Mouse (Mus musculus) embryo, embryonic 11.5 days (tissue): ENCODE measurements around the gene Zbtb12.
"Not testable (repeated sequence)": the region's sequence is repeated elsewhere in the genome, so short reads cannot be mapped to it uniquely, and the experiment has no call there.

Source experiments
- DNase-seq: peaks from one replicate; pipeline ENCODE4 v3.0.0-alpha.2; 2012; ENCODE audit warnings: low read depth, low spot score

Zbtb12 gene

DNA sequence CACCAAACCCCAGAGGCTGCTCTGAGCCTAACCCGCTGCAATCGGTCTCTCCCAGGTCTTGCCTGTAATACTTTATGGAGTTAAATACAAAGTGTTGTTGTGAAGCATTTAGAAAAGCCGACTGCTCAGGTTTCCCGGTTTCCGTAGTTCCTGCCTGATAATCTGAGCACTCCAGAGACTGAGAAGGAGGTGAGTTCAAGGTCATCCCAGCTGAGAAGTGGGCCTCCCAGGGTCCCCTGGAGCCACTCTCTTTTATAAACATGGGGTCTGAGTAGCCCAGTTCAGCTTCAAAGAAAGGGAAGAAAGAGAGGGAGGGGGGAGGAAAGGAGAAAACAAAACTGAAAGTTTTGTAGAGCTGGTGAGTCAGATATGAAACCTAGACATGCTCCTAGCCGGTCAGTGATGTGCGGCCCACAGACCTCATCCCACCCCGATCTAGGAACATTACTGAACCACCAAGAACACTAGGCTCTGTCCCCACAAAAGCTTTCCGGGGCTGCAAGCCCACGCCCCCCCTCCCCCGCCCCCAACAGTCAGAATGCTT lies at the start of gene Zbtb12:
TSS of gene Zbtb12 (plus strand) at position 148 of the 544 bp plus-strand sequence.
- no peak for DNase-seq

DNA sequence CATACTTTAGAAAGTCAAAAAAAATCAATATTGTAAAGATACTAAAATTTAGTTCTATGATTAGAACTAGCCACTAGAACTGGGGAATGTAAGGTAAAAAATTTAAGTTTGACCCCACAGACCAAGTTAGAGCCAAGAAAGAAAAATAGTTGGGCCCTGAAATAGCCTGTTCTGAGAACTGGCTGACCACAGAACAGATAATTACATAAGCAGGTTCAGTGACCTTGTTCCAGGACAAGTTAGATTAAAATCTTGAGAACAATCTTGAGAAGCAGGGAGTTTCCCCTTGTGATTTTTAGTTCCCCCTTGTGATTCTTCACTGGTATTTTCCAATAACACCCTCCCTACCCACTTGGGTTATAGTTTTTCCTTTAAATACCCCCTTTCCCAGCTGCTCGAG lies 48.5 kb upstream of the Zbtb12 start:
- DNase-seq, result not testable (repeated sequence)

DNA sequence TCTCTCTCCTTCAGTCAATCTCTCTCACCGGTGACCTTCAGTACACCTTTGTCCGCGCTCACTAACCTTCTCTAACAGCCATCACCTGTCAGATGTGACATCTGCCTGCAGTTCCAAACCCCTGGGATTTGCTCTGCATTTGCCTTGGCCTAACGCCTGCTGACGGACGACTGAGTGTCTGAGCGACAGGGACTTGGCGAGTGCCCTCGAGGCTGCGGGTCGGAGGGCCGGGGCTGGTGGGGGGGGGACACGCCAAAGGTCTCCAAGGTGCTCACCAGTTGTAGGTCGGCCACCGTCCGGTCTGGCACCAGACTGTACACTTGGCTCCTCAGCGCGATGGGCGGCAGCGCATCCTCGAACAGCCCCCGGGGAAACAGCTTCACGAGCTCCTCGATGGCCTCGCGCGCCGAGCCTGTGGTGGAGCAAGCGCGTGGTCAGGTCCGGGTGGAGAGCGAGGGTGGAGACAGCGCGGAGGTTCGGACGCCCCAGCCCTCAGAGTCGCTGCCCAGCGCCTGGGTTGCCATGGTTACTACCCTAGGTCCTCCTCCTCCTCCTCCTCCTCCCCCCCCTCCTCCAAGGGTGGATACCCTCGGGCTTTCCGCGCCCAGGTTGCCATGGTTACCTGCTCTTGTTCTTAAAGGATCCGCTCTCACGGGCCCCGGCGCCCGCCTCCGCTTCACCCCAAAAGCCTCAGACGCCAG lies 43.0 kb upstream of the Zbtb12 start:
- no peak for DNase-seq

DNA sequence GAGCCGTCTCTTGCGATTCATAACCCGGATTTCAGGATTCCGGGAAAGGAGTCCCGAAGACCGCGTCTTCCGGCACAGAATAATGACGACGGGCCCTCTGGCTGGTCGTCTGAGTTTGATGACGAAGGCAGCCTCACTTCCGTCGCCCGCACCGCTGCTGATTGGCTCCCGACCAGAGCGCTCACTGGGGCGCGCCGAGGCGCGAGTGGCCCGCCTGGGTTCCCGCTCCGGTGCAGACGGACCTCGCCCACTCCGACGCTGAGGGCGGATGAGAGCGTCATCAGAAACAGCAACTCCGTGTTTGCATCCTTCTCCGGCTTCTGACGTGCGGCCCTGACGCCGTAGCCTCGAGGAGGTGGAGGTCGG lies 42.4 kb upstream of the Zbtb12 start, which contains the start of the genes Stk19 and Dxo:
TSS of gene Stk19 (minus strand) at position 90 of the 366 bp plus-strand sequence.
TSS of gene Dxo (plus strand) at position 164 of the 366 bp plus-strand sequence.
- peak; percentile 96 for DNase-seq

DNA sequence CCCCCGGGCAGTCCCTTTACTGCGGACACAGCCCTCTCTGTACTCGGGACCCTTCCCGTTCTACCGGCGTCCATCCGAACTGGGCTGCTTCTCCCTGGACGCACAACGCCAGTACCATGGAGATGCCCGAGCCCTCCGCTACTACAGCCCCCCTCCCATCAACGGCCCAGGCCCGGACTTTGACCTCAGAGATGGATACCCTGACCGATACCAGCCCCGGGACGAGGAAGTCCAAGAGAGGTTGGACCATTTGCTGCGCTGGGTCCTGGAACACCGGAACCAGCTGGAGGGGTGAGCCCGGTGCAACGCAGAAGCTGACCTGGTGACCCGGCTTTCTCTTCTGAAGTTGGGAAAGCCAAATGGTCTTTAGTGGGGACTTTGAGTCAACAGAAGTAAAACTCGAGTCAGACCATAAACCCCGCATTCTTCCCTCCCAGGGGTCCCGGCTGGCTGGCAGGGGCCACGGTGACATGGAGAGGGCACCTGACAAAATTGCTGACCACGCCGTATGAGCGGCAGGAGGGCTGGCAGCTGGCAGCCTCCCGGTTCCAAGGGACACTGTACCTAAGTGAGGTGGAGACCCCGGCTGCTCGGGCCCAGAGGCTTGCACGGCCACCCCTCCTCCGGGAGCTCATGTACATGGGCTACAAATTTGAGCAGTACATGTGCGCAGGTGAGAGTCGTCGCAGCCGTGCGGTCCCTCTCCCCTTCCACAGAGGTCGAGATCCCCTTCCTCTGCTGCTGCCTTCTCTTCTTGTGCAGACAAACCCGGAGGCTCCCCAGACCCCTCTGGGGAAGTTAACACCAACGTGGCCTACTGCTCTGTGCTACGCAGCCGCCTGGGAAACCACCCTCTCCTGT lies 41.6 kb upstream of the Zbtb12 start:
- DNase-seq, result no peak

DNA sequence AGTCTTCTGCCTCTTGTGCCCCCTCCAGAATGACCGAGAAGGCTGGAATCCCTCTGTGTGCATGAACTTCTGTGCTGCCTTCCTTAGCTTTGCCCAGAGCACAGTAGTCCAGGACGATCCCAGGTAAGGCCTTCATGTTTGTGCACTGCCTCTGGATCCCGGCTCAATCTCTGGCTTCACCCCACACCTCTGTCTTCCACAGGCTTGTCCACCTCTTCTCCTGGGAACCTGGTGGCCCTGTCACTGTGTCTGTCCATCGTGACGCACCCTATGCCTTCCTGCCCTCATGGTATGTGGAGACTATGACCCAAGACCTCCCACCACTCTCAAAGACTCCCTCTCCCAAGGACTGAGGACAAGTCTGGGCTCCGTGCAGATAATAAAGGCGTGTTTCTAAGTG lies 40.5 kb upstream of the Zbtb12 start:
- DNase-seq, result no peak

DNA sequence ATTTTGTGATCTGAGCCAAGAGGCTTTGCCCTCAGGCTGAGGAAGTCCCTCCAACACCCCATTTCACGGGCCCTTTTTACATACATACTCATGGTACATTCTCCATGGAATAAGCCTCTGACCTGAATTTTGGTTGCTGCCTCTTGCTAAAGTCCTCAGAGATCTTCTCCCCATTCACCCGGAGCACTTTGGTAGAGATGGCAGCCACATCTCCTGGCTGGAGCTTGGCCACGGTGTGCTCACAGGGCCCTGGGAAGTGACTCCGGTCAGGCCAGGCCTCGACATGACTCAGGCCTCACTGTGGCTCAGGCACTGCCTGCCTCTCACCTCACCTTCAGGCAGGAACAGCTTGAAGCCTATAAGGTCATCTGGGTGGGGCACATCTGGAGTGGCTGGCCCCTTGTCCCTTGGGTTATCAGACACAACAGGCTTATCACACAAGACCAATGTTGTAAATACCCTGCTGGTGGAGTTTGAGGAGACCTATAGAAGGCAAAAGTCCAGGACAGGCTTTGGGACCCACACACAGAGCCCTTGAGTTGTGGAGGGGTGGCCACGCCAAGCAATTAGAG lies 38.5 kb upstream of the Zbtb12 start:
- no peak for DNase-seq

DNA sequence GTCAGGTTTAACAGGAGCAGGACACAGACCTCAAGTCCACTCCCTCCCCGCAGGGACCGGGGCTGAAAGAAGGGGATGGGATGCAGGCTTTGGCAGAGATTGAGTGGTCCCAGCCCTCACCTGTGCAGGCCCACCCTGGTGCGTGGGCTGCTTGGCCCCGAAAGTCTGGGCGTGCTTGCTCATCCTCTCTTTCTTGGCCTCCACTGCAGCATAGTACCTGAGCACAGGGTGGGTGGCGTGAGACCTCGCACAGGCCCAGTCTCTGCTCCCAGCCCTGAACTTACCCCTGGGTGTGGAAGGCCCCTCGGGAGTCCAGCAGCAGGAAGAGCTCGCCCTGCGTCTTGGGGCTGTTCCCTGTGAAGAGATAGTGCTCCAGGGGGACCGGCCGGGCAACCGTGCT lies 34.4 kb upstream of the Zbtb12 start:
- no peak for DNase-seq

DNA sequence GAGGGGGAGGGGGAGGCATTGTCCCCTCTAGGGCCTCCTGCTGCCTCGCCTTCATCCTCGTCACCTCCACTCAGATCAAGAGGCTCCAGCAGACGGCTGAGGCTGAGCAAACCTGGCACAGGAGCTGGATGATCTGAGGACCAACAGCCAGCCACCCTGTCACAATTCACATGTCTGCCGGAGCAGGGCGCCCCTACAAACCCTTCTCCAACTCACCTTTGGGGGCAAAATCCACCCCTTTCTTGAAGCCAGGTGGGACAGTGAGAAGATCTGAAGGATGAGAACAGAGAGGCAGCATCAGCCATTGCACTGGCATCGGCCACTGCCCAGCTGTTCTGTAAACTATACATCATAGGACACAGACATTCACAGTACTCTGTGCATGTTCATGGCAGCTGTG lies 32.1 kb upstream of the Zbtb12 start:
- no peak for DNase-seq

DNA sequence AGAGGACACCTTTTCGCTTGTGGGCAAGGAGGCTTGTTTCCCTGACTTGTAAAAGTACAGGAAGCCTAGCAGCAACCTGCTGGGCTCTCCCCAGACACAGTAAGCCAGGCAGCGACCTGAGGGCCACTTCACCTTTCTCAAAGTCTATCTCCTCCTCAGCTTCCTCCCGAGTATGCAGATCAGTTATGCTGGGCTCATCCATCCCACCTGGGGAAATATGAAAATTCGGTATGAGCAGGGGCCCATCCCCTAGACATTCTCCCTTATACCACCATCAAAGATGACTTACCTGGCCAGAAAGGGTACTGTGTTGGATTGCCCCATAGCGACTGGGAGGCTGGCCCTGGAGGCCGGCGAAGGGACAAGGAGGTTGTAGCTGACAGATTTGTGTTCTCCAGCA lies 31.7 kb upstream of the Zbtb12 start:
- no peak for DNase-seq

DNA sequence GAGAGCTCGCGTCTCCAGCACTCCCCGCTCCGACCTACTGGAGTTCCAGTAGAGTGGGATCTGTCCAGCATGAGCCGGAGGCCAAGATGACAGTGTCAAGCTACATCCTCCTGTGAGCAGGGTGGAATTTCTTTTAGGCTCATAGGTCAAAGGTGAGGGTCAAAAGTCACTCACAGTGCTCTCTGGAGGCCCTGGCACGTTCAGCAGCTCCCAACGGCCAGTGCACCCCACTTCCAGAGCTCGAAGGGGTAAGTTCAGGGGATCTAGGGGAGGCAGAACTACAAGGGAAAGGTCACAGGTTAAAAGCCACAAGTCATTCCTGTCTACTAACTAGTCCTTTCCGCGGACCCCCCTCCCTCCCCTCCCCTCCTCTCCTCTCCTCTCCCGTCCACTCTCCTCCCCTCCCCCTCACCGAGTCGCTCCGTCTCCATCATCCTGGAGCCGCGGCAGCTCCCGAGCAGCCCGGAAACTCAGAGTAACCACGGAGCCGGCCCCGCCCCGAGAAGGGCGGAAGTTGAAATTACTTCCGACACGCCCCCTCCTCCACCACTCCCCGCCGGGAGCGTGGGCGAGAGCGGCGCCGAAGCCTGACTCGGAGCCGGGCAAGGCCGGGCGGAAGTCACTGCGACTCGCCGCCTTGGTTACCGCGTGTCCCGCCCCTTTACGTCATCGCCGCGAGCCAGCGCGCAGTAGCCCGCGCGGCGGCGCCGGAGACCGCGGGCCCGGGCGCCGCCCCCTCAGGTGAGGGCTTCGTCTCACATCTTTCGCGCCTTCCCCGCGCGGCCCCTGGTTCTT lies 29.4 kb upstream of the Zbtb12 start, which contains the start of the genes Skiv2l and Nelfe:
TSS of gene Skiv2l (minus strand) at position 489 of the 795 bp plus-strand sequence.
TSS of gene Nelfe (plus strand) at position 670 of the 795 bp plus-strand sequence.
- DNase-seq, result peak; percentile 98

DNA sequence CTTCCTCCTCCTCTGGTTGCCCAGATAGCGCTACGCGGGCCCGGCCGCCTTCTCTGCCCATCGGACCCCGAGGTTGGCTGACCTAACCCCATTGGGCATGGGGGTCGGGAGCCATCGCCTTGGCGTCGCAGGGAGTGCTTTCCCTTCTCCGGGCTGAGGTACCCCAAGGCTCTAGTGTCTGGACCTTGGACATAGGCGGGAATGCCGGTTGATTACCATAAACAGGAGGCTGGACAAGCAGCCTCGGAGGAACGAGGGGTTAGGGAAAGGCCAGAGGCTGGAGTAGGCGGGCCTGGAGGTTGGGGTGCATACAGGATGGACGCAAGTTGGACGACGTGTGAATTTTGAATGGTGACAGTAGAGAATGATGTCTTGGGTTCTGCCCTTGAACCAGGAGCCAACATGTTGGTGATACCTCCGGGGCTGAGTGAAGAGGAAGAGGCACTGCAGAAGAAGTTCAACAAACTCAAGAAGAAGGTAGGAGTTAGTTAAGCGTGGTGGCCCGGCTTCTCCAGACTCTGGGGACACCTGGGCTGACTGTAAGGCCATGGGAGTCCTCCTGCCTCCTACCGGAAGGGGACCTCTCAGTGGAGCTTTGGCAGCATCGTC lies 28.7 kb upstream of the Zbtb12 start:
- no peak for DNase-seq

DNA sequence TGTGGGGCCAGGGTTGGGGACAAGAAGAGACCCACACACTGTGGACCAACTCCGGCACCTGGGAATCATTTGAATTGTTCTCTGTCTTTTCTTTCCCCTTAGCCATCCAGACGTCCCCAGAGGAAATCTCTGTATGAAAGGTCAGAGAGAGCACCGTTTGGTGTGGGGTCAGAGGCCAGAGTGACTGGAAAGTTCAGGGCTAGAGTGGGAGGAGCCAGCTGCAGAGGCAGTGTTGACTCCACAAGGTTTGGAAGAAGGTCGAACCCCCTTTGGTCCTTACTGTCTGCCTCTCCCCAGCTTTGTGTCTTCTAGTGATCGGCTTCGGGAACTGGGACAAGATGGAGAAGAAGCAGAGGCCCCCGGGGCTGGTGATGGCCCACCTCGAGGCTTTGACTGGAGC lies 25.8 kb upstream of the Zbtb12 start:
- no peak for DNase-seq

DNA sequence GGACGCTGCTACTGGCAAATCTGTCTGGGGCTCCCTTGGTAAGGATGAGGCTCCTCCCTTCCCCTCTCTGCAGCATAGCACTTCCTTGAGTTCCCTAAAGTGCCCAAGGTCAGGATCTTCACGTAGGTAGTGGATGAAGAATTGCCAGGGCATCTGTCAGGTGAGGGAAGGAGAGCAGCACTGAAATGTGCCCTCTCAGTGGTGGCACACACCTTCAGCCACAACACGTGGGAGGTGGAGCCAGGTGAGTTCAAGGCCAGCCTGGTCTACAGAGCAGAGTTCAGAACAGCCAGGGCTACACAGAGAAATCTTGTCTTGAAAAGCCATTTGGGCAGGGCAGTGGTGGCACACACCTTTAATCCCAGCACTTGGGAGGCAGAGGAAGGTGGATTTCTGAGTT lies 24.5 kb upstream of the Zbtb12 start:
- no peak for DNase-seq

DNA sequence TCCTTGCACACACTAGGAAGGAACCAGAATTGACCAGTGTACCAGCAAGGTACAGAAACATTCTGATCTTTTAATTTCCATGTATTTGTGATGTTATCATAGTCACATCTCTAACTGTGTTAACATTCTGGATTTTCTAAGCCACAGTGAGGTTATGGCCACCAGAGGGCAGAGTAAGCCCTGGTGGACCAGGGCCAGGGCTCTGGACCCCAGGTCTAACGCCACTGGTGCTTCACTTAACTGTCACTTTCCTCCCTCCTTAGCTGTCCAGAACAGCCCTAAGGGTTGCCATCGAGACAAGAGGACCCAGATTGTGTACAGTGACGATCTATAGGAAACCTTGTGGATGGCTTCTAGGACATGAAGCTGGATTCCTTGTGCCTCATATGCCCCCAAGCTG lies 23.5 kb upstream of the Zbtb12 start:
- DNase-seq, result peak; percentile 39

DNA sequence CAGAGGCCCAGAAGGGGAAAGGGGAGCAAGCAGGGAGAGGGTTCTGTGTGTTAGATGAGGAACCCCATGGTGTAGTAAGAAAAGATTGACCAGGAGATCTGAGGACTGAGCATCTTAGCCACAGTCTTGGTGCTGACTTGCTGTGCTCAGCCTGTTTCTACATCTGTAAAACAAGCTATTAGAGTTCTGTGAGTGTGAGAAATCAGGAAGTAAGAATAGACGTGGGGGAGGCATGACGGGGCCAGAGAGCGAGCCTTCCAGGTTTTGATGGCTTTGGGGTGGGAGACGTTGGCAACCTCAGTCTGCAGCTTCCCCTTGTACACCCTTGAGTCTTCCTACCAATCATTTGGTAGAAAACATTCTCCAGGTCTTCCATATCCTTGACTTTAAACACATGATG lies 20.6 kb upstream of the Zbtb12 start:
- no peak for DNase-seq

DNA sequence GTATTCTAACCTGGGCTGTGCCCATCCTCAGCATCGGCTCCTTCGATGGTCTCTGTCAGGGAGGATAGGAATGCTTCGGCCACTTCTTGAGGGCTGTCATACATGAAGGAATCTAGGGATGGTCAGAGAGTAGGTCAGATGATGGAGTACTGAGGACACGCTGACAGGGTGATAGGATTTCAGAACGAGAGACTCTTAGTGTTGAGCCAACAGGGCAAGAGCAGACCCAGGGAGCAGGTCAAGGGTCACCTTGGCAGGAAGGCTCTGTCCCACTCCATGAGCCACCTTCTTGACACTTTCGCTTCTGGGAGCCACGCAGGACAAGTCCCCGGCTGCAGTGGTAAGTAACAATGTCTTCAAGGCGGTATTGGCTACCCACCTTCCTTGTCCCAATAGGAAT lies 18.8 kb upstream of the Zbtb12 start:
- no peak for DNase-seq

DNA sequence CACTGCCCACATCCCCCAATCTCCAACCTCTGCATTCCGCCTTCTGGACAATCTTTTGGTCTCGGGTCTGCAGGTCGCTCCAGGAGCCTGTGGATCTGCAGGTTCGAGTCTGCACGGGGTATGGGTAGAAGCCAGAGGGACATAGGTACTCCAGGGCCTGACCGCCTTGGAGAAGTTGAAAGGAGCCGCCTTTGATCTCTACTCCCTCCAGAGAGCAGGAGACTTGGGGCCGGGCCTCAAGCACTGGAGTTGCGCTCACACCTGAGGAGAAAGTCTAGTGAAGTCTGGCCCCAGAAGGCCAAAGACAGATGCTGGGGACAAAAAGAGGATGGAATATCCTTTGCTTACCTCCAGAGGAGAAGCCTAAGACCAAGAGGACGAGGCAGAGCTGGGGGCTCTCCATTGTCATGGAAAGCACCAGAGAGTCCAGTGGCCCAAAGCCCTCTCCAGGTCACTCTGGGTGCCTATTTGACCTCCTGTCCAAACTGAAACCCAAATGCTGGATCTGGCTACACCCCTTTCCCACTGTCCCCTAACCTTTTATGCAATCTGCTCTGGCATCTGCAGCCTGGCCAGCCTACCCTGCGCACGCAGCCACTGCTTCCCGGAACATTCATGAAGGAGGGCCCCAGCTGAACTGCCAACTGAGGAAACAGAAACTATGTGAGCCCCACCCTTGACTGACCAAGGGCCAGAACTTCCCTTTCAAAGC lies 17.4 kb upstream of the Zbtb12 start:
- DNase-seq, result no peak

DNA sequence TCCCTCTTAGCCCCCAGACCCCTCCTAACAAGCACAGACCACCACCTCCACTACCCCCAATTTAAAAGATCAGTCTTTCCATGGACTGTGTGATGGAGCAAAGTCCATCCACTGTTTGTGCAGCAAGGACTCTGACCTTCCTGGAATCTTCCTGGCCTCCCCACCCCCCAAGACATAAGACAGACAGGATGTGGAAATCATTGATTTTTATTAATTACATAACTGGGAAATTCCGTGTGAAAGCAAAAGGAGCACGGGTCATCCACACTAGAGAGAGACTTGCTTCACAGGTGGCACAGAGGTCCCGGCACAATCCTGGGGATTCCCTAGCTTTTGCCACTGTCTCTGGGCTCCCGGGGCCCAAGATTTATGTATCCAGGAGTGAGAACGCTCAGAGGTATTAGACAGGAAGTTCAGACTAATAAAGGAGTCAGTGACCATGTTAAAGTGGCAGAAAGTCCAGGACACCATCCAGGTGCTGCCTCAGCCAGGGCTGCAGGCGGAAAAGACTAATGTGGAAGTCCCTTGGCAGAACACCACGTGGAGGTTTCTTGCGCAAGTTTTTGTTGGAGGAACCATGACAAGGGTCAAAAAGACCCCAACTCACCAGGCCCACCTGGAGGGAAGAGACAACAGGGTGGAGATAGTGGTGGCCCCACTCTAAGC lies 16.7 kb upstream of the Zbtb12 start, which contains the start of gene Cfb:
TSS of gene Cfb (minus strand) at position 103 of the 666 bp plus-strand sequence.
- no peak for DNase-seq

DNA sequence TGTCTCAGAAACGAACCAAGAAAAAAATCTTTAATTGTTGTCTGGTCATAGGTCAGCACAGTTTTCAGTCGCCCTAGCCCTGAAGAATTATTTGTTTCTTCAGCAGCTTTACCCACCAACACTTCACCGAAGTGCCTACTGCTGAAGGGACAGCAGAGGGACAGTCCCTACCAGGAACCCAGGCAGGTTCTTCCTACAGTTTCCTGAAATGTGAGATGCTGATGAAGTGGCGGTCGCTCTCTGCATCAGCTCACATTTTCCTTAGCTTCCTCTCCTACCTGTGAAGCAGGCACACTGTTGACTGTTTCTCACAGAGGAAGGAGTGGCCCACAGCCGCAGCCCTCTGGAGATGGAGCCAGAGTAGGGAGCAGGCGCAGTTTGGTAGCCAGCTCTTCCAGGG lies 13.3 kb upstream of the Zbtb12 start:
- DNase-seq, result no peak
